Mouse (Mus musculus) embryonic facial prominence, embryonic 10.5 days (tissue): ENCODE data around the gene Gkap1. TPM values are rescaled to one million over a fixed set of nuclear protein-coding genes. Genes with fewer than 3 reads are reported as not detected.

Experiments
- DNase-seq: peaks from one replicate; pipeline ENCODE4 v3.0.0-alpha.2; 2017; ENCODE audit warnings: low spot score
- H3K27ac ChIP-seq: fragments of 300-500 bp; sonication (generic); replicated peaks from 2 replicates; pipeline ENCODE4 v1.5.1; 2016; ENCODE audit warnings: mild to moderate bottlenecking
- H3K27me3 ChIP-seq: fragments of 300-500 bp; sonication (generic); replicated peaks from 2 replicates; pipeline ENCODE4 v1.6.1; 2016; ENCODE audit warnings: low read depth, mild to moderate bottlenecking; ENCODE audit not compliant: poor library complexity, severe bottlenecking
- H3K36me3 ChIP-seq: fragments of 300-500 bp; sonication (generic); replicated peaks from 2 replicates; pipeline ENCODE4 v1.6.1; 2016; ENCODE audit warnings: mild to moderate bottlenecking, moderate library complexity
- H3K4me1 ChIP-seq: fragments of 300-500 bp; sonication (generic); 2 replicates; pipeline ENCODE4 v1.6.1; 2016
- H3K4me3 ChIP-seq: fragments of 300-500 bp; sonication (generic); 2 replicates; pipeline ENCODE4 v1.5.1; 2016; ENCODE audit warnings: mild to moderate bottlenecking, moderate library complexity
- H3K9me3 ChIP-seq: fragments of 300-500 bp; sonication (generic); 2 replicates; pipeline ENCODE4 v1.6.1; 2016; ENCODE audit warnings: mild to moderate bottlenecking
- WGBS: fragments of 180-500 bp; shearing (Covaris S2); methylation state at CpG from one replicate; pipeline ENCODE4 v1.1.7; 2016; 5-methylcytosine and 5-hydroxymethylcytosine counted together
- polyA plus RNA-seq: library from polyadenylated mRNA; unstranded; fragments of >200 nt; fragmentation: Nextera tagmentation; extraction: Ambion mirVana; gene quantifications from 2 replicates; pipeline ENCODE4 v1.2.1, GENCODE M21; 2016

Gkap1 gene
- polyA plus RNA-seq, 1 experiment from 2014 or later = 17.5 TPM

- no peak for DNase-seq
- no peaks in the 10 kb centered on the region for H3K27me3 ChIP-seq
- H3K4me1 ChIP-seq = peaks cover 14% of the 10 kb centered on the region
- no peaks in the 10 kb centered on the region for H3K36me3 ChIP-seq
- no peak overlapping the region for H3K4me3 ChIP-seq
- H3K27ac ChIP-seq = no peak overlapping the region
- H3K9me3 ChIP-seq = no peaks in the 10 kb centered on the region
- whole genome bisulfite sequencing = 70% methylated on average over 1 of the region's 1 CpGs
Observed at GRCm38 (mm10) chr13:58289308-58289707, 13.8 kb upstream of the Gkap1 start.

- H3K4me1 ChIP-seq = peaks cover 9% of the 10 kb centered on the region
- peak; percentile 88 for DNase-seq
- no peaks in the 10 kb centered on the region for H3K36me3 ChIP-seq
- H3K27me3 ChIP-seq = no peaks in the 10 kb centered on the region
- WGBS = 11% methylated on average over 13 of the region's 13 CpGs
- no peak overlapping the region for H3K27ac ChIP-seq
- H3K4me3 ChIP-seq = no peak overlapping the region
- H3K9me3 ChIP-seq = no peaks in the 10 kb centered on the region
Observed at GRCm38 (mm10) chr13:58287822-58288221, 12.3 kb upstream of the Gkap1 start.

- Histone ChIP-seq H3K4me3 (no peak overlapping the region), H3K4me1 (no peaks in the 10 kb centered on the region), H3K36me3 (no peaks in the 10 kb centered on the region), H3K27me3 (no peaks in the 10 kb centered on the region), H3K27ac (no peak overlapping the region), H3K9me3 (no peaks in the 10 kb centered on the region)
- WGBS = 70% methylated on average over 4 of the region's 4 CpGs
- DNase-seq = no peak
Observed at GRCm38 (mm10) chr13:58283466-58283865, 8.0 kb upstream of the Gkap1 start.

- no peaks in the 10 kb centered on the region for H3K9me3 ChIP-seq
- no peaks in the 10 kb centered on the region for H3K36me3 ChIP-seq
- H3K27ac ChIP-seq = no peak overlapping the region
- no peaks in the 10 kb centered on the region for H3K27me3 ChIP-seq
- H3K4me3 ChIP-seq = no peak overlapping the region
- no peaks in the 10 kb centered on the region for H3K4me1 ChIP-seq
- DNase-seq = no peak
- WGBS = 70% methylated on average over 4 of the region's 4 CpGs
Observed at GRCm38 (mm10) chr13:58281936-58282335, 6.4 kb upstream of the Gkap1 start.

GRCm38 (mm10) chr13:58280528-58280927 lies 5.0 kb upstream of the Gkap1 start:
- H3K4me1 ChIP-seq = peaks cover under 1% of the 10 kb centered on the region; the same call in 1 of the 2 replicates
- H3K27me3 ChIP-seq = peaks cover 12% of the 10 kb centered on the region
- H3K4me3 ChIP-seq = no peak overlapping the region
- no peaks in the 10 kb centered on the region for H3K36me3 ChIP-seq
- no peak for DNase-seq
- H3K27ac ChIP-seq = no peak overlapping the region
- H3K9me3 ChIP-seq = no peaks in the 10 kb centered on the region
- 86% methylated on average over 3 of the region's 3 CpGs for WGBS

GRCm38 (mm10) chr13:58276256-58276655 lies 757 bp upstream of the Gkap1 start:
- no peaks in the 10 kb centered on the region for H3K36me3 ChIP-seq
- no peak for DNase-seq
- H3K4me3 ChIP-seq = no peak overlapping the region
- H3K9me3 ChIP-seq = no peaks in the 10 kb centered on the region
- peaks cover 35% of the 10 kb centered on the region for H3K27me3 ChIP-seq
- no peak overlapping the region for H3K27ac ChIP-seq
- 80% methylated on average over 10 of the region's 10 CpGs for WGBS
- H3K4me1 ChIP-seq = peaks cover 29% of the 10 kb centered on the region

- H3K36me3 ChIP-seq = no peaks in the 10 kb centered on the region
- DNase-seq = no peak
- no peak overlapping the region for H3K27ac ChIP-seq
- H3K4me3 ChIP-seq = peak overlapping the region; percentile 85
- H3K9me3 ChIP-seq = no peaks in the 10 kb centered on the region
- 21% methylated on average over 9 of the region's 9 CpGs for WGBS
- peaks cover 29% of the 10 kb centered on the region for H3K4me1 ChIP-seq
- peaks cover 35% of the 10 kb centered on the region for H3K27me3 ChIP-seq
Observed at GRCm38 (mm10) chr13:58275076-58275475, 423 bp downstream of the Gkap1 start.

- Histone ChIP-seq H3K27me3 (peaks cover 35% of the 10 kb centered on the region), H3K27ac (peak overlapping the region; percentile 88), H3K36me3 (no peaks in the 10 kb centered on the region), H3K4me3 (peak overlapping the region; percentile 85), H3K4me1 (peaks cover 29% of the 10 kb centered on the region), H3K9me3 (no peaks in the 10 kb centered on the region)
- under 1% methylated on average over 84 of the region's 84 CpGs for WGBS
- peak; percentile 85 for DNase-seq
Observed at GRCm38 (mm10) chr13:58274259-58274991, 1.1 kb downstream of the Gkap1 start.

- peaks cover 35% of the 10 kb centered on the region for H3K27me3 ChIP-seq
- H3K4me3 ChIP-seq = peak overlapping the region; percentile 85
- WGBS = under 1% methylated on average over 113 of the region's 115 CpGs
- peaks cover 29% of the 10 kb centered on the region for H3K4me1 ChIP-seq
- DNase-seq = peak; percentile 65
- no peaks in the 10 kb centered on the region for H3K36me3 ChIP-seq
- no peaks in the 10 kb centered on the region for H3K9me3 ChIP-seq
- H3K27ac ChIP-seq = peak overlapping the region; percentile 88
Observed at GRCm38 (mm10) chr13:58273411-58274258, 1.9 kb downstream of the Gkap1 start.

- WGBS = 81% methylated on average over 3 of the region's 3 CpGs
- H3K4me1 ChIP-seq = no peaks in the 10 kb centered on the region
- H3K36me3 ChIP-seq = peaks cover 16% of the 10 kb centered on the region; the same call in 1 of the 2 replicates
- no peak for DNase-seq
- no peak overlapping the region for H3K27ac ChIP-seq
- no peaks in the 10 kb centered on the region for H3K9me3 ChIP-seq
- peaks cover 5% of the 10 kb centered on the region; the same call in 1 of the 2 replicates for H3K27me3 ChIP-seq
- no peak overlapping the region for H3K4me3 ChIP-seq
Observed at GRCm38 (mm10) chr13:58266864-58267263, 8.6 kb downstream of the Gkap1 start.

- Histone ChIP-seq H3K9me3 (no peaks in the 10 kb centered on the region), H3K27ac (no peak overlapping the region), H3K4me1 (no peaks in the 10 kb centered on the region), H3K4me3 (no peak overlapping the region), H3K36me3 (peaks cover 24% of the 10 kb centered on the region; the same call in 1 of the 2 replicates), H3K27me3 (no peaks in the 10 kb centered on the region)
- 80% methylated on average over 8 of the region's 8 CpGs for WGBS
- DNase-seq = no peak
Observed at GRCm38 (mm10) chr13:58263546-58263945, 12.0 kb downstream of the Gkap1 start.

- Histone ChIP-seq H3K27me3 (no peaks in the 10 kb centered on the region), H3K36me3 (peaks cover 32% of the 10 kb centered on the region; the same call in 1 of the 2 replicates), H3K9me3 (no peaks in the 10 kb centered on the region), H3K27ac (no peak overlapping the region), H3K4me3 (no peak overlapping the region), H3K4me1 (no peaks in the 10 kb centered on the region)
- no peak for DNase-seq
- 88% methylated on average over 4 of the region's 4 CpGs for WGBS
Observed at GRCm38 (mm10) chr13:58261674-58262073, 13.8 kb downstream of the Gkap1 start.
